Mouse (Mus musculus) 3134 (cell line): ENCODE measurements around the gene H2afz.

Source experiments
- DNase-seq: peaks from one replicate; pipeline ENCODE4 v3.0.0-alpha.2; 2011; ENCODE audit warnings: low spot score; ENCODE audit not compliant: insufficient read length; ENCODE audit errors: extremely low read depth

H2afz gene

GRCm38 (mm10) chr3:137862600-137862999, 1.7 kb upstream of the H2afz start:
- DNase-seq: no peak

DNA sequence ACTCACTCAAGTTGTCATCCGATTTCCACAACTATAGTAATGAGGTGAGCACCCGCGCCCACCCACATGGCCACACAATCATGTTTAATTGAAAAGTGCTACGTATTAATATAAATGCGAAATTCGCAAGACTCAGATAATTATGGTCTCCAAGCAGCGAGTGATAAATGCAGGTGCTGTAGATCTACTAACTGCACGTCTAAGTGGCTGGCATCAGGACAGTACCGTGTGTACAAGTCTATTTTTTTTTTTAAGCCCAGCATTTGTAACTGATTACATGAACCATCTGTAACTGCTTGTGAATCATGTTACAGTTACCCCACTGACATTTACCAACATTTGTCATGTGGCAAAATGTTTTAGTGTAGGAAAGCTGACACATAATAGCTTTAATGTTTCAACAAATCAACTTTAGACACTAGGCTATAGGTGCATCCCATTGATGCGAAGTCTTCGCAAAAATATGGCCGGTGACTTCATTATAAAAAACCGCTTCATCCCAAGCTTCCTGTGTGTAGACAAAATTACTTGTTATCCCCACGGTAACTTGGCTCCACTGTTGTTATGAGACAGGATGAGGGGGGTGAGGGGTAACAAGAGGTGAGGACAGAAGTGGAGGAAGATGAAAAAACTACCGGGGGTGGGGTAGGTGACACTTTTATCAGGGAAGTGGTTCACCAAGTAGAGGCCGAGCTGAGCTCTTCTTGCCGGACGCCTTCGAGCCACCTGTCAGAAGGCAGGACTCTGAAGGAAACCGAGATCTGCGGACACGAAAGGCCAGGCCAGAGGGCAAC, 760 bp upstream of the H2afz start:
- no peak for DNase-seq

GRCm38 (mm10) chr3:137864988-137865982, 998 bp downstream of the H2afz start:
- DNase-seq: peak; percentile 88

- no peak for DNase-seq
Measured at GRCm38 (mm10) chr3:137867133-137867436, 2.8 kb downstream of the H2afz start.

- DNase-seq: peak; percentile 85
Measured at GRCm38 (mm10) chr3:137867437-137868093, 3.3 kb downstream of the H2afz start, which contains the start of gene Dnajb14. TSS of gene Dnajb14 (plus strand) at chr3:137867675.

GRCm38 (mm10) chr3:137868094-137868913, 4.0 kb downstream of the H2afz start:
- no peak for DNase-seq

DNA sequence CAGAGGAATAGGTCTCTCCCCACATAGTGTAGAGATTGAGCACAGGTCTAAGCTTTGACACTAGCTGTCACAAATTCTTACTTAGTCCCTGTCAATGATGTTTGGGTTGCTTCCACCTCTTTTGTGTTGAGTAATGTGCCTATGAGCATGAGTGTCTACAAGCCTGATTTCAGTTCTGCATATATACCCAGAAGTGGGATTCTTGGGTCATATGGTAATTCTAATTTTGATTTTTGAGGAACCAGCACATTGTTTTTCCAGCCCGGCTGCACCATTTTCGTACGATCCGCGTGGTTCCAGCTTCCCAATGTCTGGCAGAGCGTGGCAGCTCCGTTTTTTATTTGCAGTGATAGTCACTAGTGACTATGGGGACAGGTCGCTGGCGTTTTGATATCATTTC, 5.1 kb downstream of the H2afz start:
- no peak for DNase-seq

GRCm38 (mm10) chr3:137879313-137879712, 15.0 kb downstream of the H2afz start:
- DNase-seq: no peak

- no peak for DNase-seq
Measured at GRCm38 (mm10) chr3:137880109-137880748, 15.9 kb downstream of the H2afz start.

GRCm38 (mm10) chr3:137881093-137881492, 16.8 kb downstream of the H2afz start:
- no peak for DNase-seq

DNA sequence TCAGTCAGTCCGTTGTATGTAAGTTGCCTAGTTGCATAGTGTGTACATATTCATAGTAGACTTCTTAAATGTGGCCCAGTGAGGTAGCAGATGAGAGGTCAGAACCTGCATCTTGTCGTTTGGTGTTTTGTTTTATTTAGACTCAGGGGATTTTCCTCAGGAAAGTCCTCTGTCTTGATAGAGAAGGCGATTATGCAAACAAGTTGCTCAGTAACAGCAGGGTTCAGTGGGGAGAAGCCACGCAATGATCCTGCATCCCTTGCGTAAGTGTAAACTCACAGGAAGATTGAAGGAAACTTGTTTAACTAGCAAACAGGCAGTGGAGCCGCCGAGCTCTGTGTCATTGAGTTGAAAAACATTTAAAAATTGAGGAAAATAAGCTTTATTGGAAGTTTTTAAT, 23.7 kb downstream of the H2afz start:
- no peak for DNase-seq

- DNase-seq: no peak
Measured at GRCm38 (mm10) chr3:137891089-137891488, 26.8 kb downstream of the H2afz start.

DNA sequence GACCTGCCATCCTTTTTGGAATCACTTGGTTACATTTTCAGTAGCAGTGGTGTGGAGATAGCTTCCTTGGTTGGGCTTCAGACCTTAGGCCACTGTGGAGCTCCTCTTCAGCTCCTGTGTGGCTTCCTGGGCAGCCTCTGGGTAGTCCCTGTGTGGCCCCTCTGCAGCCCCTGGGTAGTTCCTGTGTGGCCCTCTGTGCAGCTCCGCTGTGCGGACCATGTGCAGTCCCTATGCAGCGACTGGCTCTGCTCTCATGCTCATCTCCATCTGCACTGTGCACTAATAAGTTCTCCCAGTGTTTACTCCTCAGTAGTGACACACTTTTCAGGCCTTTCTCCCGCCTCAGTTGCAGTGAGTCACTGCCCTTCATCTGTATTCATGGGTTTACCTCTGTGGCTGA, 27.8 kb downstream of the H2afz start:
- no peak for DNase-seq

DNA sequence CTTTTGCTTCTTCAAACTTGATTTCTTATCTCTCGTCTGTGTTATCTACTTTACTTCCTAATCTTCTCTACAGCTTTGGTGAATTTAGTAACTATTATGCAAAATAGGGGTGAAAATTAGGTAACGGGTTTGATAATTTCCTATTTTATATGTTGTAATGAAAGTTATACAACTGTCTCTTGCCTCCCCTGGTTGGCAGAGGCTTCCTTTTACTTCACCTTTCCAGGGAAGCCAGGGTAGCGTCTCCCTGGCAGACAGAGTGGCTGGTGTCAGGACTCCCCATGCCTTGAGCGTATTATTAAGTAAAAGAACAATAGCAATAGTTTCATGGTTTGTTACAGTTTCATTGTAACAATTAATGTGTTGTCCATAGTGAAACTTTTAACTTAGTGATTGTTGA, 29.5 kb downstream of the H2afz start:
- DNase-seq: no peak

DNA sequence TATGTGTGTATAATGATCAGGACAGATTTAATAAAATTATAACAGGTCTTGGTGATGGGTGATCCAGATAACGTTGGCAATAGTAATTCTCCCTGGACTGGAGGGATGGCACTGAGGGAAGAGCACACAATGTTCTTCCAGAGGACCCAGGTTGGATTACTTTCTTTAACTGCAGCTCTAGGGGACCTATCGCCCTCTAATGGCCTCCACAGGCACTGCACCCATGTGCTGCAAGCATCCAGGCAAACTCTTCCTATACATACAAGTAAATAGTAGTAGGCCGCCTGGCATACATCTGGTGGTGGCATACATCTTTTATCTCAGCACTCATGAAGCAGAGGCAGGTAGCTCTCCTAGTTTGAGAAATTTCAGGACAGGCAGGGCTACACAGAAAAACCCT, 30.9 kb downstream of the H2afz start:
- no peak for DNase-seq

DNA sequence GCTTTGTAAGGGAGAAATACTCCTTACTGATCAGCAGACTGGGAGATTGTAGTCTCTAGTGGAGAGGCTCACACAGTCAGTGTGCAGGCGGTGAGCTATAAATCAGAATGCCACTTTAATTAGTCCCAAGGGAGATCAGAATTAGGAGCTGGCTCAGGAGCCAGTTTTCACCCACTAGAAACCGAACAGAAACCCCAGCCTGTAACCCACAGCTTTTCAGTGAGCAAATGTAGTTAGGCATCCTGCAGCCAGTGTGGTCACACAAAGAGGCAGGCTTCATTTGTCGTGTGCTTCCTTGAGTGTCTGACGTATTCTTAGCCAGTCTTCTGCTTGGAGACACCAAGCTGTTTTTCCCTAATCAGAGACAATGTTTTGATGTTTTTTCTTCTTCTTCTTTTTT, 32.1 kb downstream of the H2afz start:
- no peak for DNase-seq

- no peak for DNase-seq
Measured at GRCm38 (mm10) chr3:137896867-137897266, 32.6 kb downstream of the H2afz start.

GRCm38 (mm10) chr3:137897685-137898084, 33.4 kb downstream of the H2afz start:
- DNase-seq: no peak

GRCm38 (mm10) chr3:137900149-137900548, 35.9 kb downstream of the H2afz start:
- DNase-seq: no peak

DNA sequence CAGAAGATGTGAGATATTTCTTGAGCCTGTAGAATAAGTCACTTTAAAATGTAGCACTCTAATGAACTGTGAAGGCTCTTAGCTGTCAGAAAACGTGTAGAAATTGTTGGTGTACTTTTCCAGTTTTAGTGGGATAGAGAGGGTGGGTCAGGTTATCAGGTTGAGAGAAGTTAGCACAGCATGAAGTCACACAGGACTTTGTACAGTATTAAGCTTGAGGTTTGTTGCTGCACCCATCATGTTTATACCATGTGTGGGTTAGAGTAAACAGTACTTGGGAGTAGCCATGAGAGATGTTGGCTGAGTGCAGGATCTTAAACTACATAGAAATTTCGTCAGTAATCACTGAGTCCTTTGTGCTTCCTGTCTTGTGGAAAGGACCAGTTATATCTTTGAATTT, 48.8 kb downstream of the H2afz start:
- no peak for DNase-seq
